Mouse (Mus musculus): ENCODE results near the gene Utp20.
A peak's percentile ranks its signal among the peaks of the same experiment; 100 is the strongest.
"Not testable (repeated sequence)": the region's sequence is repeated elsewhere in the genome, so short reads cannot be mapped to it uniquely, and the experiment has no call there.

The Utp20 gene

DNA sequence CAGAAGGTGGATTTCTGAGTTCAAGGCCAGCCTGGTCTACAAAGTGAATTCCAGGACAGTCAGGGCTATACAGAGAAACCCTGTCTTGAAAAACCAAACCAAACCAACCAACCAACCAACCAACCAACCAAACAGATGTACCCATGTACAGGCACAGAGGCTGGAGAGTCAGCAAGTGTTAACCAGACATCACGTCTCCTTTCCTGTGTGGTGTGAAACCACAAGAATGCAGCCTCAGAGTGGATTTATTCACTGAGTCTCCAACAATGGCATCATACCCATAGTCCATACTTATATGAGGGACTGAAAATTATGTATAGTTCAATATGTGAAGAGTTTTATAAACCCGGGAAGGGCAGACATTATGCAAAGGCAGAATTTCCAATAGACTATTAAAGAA is 43.5 kb downstream of the Utp20 start:
- DNase-seq, result not testable (repeated sequence)

DNA sequence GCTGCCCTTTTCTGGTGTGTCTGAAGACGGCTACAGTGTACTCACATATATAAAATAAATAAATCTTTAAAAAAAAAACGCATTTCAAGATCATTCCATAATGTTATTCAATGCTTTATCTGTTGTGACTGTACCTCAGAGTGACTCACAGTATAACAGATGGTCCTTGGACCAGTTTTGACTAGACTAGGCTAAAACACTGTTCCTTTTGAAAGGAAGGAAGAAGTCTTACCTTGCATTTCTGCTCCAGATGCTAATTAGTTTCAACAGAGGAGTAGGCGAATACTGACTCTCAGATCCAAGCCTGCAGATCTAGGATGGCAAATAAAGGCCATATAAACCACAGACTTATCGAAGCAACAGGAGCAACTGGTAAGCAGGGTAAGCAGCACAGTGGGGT is 45.9 kb downstream of the Utp20 start:
- DNase-seq, result no peak

DNA sequence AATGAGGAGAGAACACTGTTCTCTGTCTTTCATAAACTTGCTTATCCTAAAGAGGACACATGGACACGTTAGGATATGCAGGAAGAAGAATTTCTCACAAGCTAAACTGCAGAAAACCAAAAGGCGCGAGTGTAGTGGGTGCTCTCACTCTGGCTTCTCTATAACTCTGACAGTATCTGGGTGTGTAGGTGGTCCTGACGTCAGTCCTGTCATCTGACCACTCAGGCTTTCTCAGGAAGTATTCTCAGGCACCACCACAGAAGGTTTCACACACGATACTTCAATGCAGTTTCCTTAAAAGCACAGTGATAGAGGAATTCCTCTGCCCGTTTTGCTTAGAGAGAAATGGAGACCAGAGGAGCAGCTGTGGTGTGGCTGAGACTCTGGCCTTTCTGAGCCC is 50.4 kb downstream of the Utp20 start:
- DNase-seq, result no peak

DNA sequence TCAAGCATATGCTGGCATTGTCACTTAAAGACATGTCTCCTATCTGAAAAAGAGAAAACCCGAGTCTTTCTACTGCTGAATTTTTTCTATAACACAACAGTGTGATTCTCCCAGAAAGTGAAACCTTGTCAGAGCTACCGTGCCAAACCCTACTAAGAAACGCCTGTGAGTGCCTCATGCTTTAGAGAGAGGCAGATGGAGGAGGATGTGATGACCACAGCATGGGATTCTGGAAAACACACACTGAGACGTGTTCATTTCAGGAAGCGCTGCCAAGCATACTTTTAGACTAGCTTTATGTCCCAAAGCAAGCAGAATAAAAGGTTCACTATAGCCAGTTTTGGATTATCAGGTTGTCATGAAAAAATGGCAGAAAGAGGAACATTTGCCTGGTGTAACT is 53.6 kb downstream of the Utp20 start:
- not testable (repeated sequence) for DNase-seq

DNA sequence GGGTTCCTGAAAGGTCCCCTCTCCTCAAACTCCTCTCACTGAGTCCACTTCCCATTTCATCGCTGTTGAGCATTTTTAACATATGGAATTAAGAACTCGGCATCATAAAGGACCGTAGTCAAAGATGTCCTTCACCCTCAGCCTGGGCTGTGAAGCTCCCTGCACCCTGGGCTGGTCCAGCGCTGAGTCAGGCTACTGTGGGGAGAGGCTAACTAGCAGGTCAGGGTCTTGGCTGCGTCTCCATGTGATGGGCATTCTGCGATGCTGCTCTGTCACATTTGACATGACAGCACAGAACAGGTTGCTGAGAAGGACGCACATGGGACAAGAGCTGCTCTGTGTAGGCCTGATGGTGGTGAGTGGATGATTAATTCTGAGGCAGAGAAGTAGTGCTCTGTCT is 56.9 kb downstream of the Utp20 start:
- no peak for DNase-seq

DNA sequence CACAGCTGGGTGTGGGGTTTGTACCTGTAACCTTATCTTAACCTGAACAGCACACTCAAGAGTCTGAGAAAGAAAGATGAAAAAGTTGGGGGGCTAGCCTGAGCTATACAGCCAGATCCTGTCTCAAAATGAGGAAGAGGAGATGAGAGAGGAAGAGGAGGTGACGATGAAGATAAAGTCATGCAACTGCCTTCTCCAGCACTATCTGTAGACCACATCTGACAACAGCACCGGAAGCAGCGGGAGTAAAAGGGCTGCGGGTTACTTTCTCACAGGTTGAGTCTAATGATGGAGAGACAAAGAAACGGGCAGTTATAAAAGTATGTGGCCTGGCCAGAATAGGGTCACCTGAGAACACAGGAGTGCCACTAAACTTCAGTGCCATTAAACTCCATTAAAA is 57.6 kb downstream of the Utp20 start:
- no peak for DNase-seq

- DNase-seq, result no peak
Observed at GRCm38 (mm10) chr10:88765431-88766142, 61.0 kb downstream of the Utp20 start.

DNA sequence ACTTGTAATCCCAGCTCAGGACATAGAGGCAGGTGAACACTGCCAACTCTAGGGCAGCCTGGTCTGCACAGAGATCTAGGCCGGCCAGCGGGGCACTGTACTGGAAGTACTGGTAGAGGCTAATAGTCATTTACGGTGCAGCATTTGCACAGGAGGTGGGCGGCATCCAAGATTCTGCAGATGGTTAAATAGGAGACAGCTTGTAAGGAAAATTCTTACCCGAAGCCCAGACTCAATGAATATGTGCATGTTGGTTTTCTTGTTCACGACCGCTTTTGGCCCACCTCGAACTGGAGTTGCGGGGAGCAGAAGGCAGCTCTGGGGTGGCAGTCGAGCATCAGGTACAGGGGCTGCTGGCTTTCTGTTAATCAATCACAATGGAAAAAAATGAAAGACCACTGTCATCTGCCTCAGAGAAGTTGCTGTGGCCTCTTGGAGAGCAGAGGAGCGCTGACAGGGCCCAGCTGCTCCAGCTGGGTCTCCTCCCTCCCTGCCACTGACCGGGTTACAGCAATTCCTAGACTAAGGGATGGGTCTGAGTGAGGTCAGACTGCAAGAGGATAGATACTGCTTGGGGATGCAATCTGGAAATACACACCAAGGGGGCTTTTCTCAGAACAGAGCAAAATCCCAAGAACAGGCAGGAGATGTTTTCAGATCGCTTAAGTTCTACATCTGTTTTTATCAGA is 64.9 kb downstream of the Utp20 start:
- no peak for DNase-seq

GRCm38 (mm10) chr10:88741426-88741825 is 85.2 kb downstream of the Utp20 start:
- DNase-seq, result no peak

DNA sequence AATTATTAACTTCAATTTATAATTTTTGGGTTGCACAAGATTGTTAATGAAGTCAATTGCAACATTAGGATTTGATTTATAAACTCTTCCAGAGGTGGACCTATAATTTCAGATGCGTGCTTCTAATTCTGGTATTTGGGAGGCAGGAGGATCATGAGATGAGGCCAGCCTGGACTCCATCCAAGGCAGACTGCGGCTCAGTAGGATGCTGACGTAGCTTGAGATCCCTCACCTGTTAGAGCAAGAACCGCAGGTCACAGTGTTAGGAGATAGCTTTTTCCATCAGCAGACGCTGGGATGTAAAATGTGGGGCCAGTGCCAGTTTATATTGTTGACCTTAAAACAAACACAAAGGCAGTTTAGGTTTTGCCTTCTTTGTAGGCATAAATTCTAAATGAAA is 85.8 kb downstream of the Utp20 start:
- DNase-seq, result no peak

DNA sequence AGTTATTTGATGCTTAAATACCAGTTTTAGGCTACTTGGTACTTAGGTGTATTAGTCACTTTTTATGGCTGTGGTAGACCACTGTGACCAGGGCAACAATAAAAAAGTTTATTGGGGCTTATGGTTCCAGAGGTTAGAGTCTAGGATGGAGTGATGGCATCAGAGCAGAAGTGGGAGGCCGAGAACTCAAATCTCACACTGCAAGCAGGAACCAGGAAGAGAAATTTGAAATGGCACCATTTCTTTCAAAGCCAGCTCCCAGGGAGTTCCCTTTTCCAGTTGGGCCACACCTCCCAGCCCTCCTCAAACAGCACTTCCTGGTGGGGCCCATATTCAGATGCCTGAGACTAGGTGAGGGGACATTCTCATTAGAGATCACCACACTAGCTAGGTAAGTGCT is 86.8 kb downstream of the Utp20 start:
- DNase-seq, result no peak

- DNase-seq, result not testable (repeated sequence)
Observed at GRCm38 (mm10) chr10:88739074-88739473, 87.5 kb downstream of the Utp20 start.

- no peak for DNase-seq
Observed at GRCm38 (mm10) chr10:88732309-88732622, 94.3 kb downstream of the Utp20 start.

GRCm38 (mm10) chr10:88731496-88732308 is 94.9 kb downstream of the Utp20 start:
- peak; percentile 46 for DNase-seq

DNA sequence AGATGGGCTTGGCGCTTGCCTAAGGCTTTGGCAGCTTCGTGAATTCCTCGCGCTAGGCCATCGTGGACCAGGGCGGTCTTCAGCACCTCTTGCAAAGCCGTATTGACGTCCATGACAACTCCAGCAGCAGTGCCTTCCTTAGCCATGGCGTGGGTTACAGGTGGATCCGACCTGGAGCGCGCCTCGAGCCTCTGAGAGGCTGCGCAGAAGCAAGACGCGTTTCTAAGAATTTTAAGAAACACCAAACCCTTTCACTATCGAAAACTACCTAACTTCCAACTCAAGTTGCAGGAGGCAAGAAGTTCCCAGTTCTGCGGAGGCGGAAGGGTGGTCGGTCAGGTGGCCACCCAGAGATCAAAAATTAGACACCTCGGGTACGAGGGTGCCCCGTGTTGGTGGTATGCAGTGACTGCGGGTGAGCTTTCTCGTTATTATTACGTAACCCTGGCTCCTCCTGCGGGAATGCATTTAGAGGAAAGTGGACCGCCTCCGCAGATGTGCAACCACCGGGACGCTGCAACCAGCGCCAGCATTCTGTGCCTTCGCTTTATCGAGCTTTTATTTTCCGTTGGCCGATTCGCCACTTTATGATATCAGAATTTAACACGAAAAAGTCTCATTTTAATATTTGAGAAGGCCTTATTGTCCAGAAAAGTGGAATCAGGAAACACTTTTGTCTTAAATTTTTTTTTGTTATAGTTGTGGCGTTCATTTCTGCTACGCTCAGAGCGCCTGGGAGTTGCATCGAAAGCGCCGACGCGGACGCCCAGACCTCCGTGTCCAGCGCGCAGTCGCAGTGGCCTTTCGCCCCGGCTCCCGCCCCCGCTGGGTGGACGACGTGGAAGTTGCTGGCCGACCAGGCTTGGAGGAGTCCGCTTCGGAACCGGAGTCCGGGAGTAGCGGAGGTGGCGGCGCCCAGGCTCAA is 95.8 kb downstream of the Utp20 start, which contains the start of gene Arl1:
Arl1 (plus strand) TSS at position 288 of the 925 bp plus-strand sequence.
- DNase-seq, result peak; percentile 94

- DNase-seq, result no peak
Observed at GRCm38 (mm10) chr10:88728166-88728565, 98.4 kb downstream of the Utp20 start.

DNA sequence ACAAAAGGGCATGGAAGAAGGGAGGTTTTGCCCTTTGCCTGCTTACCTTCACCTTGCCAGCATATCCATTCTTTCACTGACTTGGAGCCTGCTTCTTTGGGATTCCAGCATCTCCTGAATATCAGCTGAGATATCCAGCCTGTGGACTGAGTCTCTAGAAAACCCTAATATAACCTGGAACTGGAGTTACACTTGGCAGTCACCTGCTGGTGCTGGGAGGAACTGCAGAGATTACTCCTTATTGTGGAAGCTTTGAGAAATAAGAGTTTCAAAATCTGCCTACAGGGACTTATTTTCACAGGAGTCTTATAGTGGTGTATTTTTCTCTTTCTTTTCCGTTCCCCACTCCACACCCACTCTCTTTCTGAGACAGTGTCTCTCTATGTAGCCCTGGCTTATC is 99.5 kb downstream of the Utp20 start:
- DNase-seq, result peak; percentile 57

GRCm38 (mm10) chr10:88725343-88725742 is 101.3 kb downstream of the Utp20 start:
- peak; percentile 52 for DNase-seq

- no peak for DNase-seq
Observed at GRCm38 (mm10) chr10:88719618-88720017, 107.0 kb downstream of the Utp20 start.

DNA sequence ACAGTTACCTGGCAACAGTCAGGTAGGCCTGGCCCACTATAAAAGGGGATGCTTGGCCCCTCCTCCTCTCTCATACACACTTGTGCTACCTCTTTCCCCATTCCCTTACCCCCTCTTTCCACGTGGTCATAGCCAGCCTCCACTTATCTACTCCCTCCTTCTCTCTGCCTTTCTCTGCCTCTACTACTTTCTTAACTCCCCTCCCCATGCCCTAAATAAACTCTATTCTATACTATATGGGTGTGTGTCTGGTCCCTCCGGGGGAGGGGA is 108.9 kb downstream of the Utp20 start:
- DNase-seq, result no peak

- DNase-seq, result no peak
Observed at GRCm38 (mm10) chr10:88716986-88717755, 109.4 kb downstream of the Utp20 start.

DNA sequence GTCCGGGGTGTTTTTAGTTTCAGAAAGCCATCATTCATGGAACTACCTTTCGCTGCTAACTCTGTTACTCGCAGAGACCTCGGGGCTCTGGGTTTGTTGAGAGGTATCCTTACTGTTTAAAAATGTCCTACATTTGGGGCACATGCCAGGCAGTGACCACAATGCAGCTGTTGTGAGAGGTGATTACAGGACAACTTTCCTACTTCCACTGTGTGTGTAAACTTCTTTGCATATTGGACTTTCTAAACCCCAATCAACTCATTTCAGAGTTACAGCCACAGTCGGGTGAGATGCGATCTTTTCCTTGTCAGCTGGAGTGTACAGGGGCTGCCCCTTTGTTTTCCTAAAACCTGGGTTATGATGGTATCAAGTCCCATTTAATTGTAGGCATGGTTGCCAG is 111.0 kb downstream of the Utp20 start:
- DNase-seq, result no peak

All from embryo, embryonic 11 days (tissue).